1 mouse cellular context compared by ENCODE assay signal in the genomic region with DNA sequence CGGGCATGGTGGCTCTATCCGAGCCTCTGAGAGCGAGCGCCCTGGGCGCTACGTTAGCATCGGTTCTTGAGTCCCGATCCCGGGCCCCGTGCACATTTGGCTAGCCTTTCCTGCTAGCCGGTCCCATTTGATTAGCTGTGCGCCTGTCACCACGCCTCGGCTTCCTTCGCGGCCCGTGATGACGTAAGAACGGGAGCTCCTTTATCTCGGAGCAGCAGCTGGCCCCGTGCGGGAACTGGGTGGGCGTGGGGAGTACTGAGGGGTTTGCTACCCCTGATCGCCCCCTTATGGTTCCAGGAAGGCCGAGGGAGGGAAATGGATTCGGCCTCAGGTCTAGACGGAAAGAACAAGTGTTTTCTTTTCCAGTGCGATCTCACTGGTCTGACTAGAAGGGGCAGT.
TF ChIP-seq lines count a peak whose summit lies in the region.

No protein-coding gene starts in this region.

TF ChIP-seq in C2C12, 6 proteins besides CTCF, POLR2A, EP300 and RAD21:
- no peak for TF ChIP-seq MYOG (IDR thresholded peaks at IDR 0.05; ENCODE audit: control insufficient read depth, extremely low read depth, insufficient read length)
- no peak for TF ChIP-seq MYOD1 (IDR thresholded peaks at IDR 0.05; ENCODE audit: control insufficient read depth, insufficient read length, low read depth)
- TF ChIP-seq USF1 (IDR thresholded peaks at IDR 0.05; ENCODE audit: low read depth) = no peak
- no peak for TF ChIP-seq MAX (IDR thresholded peaks at IDR 0.05)
- TF ChIP-seq FOSL1 (IDR thresholded peaks at IDR 0.05; ENCODE audit: insufficient read depth, low read length, poor library complexity, severe bottlenecking) = no peak
- TF ChIP-seq CEBPB (IDR thresholded peaks at IDR 0.05; ENCODE audit: low read depth) = no peak
